Mouse (Mus musculus) forebrain, embryonic 12.5 days (tissue): ENCODE measurements at regions not wholly inside any gene's neighbourhood (a gene's known extent, or its start where the extent isn't known, plus 50 kb on each side); places are given as distances from the start of the nearest gene placed in this dataset.

ENCODE experiments used
- ATAC-seq: fragments of 200-750 bp; cut with Nextera tagmentation; 2 replicates; pipeline ENCODE4 v1.8.0; 2017; ENCODE audit warnings: moderate TSS enrichment; ENCODE audit not compliant: low FRiP score
- H3K27ac ChIP-seq: fragments of 300-500 bp; sonication (generic); 2 replicates; pipeline ENCODE4 v1.5.1; 2016; ENCODE audit warnings: mild to moderate bottlenecking
- H3K27me3 ChIP-seq: fragments of 300-500 bp; sonication (generic); 2 replicates; pipeline ENCODE4 v1.6.1; 2016; ENCODE audit warnings: mild to moderate bottlenecking
- H3K36me3 ChIP-seq: fragments of 300-500 bp; sonication (generic); replicated peaks from 2 replicates; pipeline ENCODE4 v1.6.1; 2016; ENCODE audit warnings: mild to moderate bottlenecking
- H3K4me1 ChIP-seq: fragments of 300-500 bp; sonication (generic); 2 replicates; pipeline ENCODE4 v1.6.1; 2016
- H3K4me2 ChIP-seq: fragments of 300-500 bp; sonication (generic); 2 replicates; pipeline ENCODE4 v1.6.1; 2016; ENCODE audit warnings: mild to moderate bottlenecking, moderate library complexity
- H3K4me3 ChIP-seq: fragments of 300-500 bp; sonication (generic); replicated peaks from 2 replicates; pipeline ENCODE4 v1.5.1; 2016; ENCODE audit warnings: mild to moderate bottlenecking
- H3K9ac ChIP-seq: fragments of 300-500 bp; sonication (generic); 2 replicates; pipeline ENCODE4 v1.6.1; 2016; ENCODE audit warnings: mild to moderate bottlenecking
- H3K9me3 ChIP-seq: fragments of 300-500 bp; sonication (generic); 2 replicates; pipeline ENCODE4 v1.6.1; 2016
- WGBS: fragments of 180-500 bp; shearing (Covaris S2); methylation state at CpG from one replicate; pipeline ENCODE4 v1.1.7; 2016; 5-methylcytosine and 5-hydroxymethylcytosine counted together

DNA sequence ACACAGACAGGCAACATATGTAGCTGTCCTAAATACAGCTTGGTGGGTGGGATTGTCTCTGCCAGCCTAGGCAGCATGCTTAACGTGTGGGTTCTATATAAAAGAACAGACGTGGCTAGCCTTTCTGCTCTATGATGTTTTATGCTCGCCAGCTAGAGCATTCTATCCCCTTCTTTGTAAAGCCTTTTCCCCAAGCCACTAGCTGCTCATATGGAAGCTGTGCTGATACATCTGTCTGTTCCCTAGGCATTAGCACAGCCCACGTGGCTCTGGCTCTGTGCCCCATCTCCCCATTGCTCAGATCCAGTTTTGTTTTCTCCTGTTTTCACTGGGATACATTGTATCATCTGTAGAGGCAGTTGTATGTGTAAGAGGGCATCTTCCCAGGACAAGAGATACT, 511.3 kb downstream of the Adam3 start:
- Histone ChIP-seq H3K36me3 (no peaks in the 10 kb centered on the region), H3K27me3 (no peaks in the 10 kb centered on the region), H3K4me1 (no peaks in the 10 kb centered on the region), H3K27ac (no peak overlapping the region), H3K9me3 (no peaks in the 10 kb centered on the region), H3K9ac (no peak overlapping the region), H3K4me3 (no peak overlapping the region), H3K4me2 (no peak overlapping the region)
- ATAC-seq, result no peak
- WGBS, result 80% methylated on average over 4 of the region's 4 CpGs

DNA sequence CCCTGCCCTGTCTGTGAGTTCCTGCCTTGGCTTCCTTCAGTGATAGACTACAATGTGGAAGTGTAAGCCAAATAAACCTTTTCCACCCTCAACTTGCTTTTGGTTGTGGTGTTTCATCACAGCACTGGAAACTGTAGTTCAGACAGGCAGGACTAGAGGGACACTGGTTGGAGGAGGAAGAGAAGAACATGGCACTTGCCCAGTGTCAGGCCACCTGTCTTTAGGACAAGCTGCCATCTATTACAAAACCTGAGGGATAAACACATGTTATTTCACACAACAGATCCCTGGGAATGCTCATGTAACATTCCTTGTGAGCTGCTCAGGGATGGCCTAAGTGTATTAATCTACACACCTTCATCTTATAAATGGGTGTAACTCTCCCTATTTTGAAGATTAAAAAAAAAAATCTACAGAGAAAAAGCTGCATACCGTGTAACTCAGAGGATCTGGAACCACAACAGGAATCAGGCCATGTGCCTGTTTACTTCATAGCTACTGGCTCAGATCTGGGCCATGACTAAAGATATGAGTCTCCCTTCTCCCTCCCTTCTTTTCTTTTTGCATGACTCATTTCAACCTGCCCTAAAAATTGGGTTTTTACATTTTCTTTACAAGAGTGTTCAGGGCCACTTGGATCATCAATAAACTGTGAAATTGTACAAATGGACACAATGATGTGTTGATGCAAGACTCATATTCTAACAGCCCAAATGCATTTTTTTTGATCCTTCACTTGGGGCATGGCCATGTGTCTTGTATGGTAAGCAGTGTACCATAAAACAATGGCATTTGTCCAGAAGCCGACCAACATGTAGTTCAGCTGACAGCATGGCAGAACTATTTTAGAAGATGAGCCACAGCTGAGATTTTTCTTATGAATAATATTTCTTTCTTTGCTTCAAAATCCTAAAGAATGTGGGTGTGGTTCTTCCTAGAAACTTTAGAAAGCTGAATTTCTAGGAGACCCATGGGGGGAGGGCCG, 513.1 kb downstream of the Adam3 start:
- H3K27ac ChIP-seq, result no peak overlapping the region
- ATAC-seq, result no peak
- no peaks in the 10 kb centered on the region for H3K36me3 ChIP-seq
- no peaks in the 10 kb centered on the region for H3K9me3 ChIP-seq
- no peak overlapping the region for H3K4me3 ChIP-seq
- H3K27me3 ChIP-seq, result no peaks in the 10 kb centered on the region
- H3K9ac ChIP-seq, result no peak overlapping the region
- no peak overlapping the region for H3K4me2 ChIP-seq
- H3K4me1 ChIP-seq, result no peaks in the 10 kb centered on the region
- WGBS, result 90% methylated on average over 3 of the region's 3 CpGs

DNA sequence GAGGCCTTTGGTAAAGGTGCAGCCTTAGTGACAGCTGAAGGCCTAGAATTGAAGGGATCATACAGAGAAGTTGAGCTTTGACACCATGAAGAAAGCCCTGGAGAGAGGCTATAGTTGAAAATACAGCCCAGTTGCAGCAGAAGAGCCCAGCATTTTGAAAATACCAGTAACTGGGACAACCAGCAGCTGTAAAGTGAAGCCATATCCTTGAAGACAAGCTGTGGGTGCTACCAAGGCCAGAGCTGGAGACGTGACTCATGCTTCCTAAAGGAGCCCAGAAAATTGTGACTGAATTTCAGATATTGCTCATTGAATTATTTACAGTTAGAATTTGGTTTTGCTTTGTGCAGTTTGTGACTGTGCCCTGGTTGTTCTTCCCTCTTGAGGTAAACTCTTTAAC, 514.6 kb downstream of the Adam3 start:
- H3K36me3 ChIP-seq, result no peaks in the 10 kb centered on the region
- H3K4me1 ChIP-seq, result no peaks in the 10 kb centered on the region
- no peak overlapping the region for H3K27ac ChIP-seq
- no peak overlapping the region for H3K4me2 ChIP-seq
- no peaks in the 10 kb centered on the region for H3K9me3 ChIP-seq
- WGBS, result 79% methylated on average over 1 of the region's 1 CpGs
- no peak overlapping the region for H3K9ac ChIP-seq
- H3K4me3 ChIP-seq, result no peak overlapping the region
- no peak for ATAC-seq
- no peaks in the 10 kb centered on the region for H3K27me3 ChIP-seq
